Mouse (Mus musculus) cerebellum, adult (tissue): ENCODE results near the gene Itih3.

ENCODE experiments used
- ATAC-seq: cut with Nextera tagmentation; 2 replicates; pipeline ENCODE4 v1.9.2; 2017; ENCODE audit warnings: mild to moderate bottlenecking, moderate library complexity, mixed read lengths; ENCODE audit not compliant: insufficient number of reproducible peaks, low FRiP score, low TSS enrichment

Gene Itih3

DNA sequence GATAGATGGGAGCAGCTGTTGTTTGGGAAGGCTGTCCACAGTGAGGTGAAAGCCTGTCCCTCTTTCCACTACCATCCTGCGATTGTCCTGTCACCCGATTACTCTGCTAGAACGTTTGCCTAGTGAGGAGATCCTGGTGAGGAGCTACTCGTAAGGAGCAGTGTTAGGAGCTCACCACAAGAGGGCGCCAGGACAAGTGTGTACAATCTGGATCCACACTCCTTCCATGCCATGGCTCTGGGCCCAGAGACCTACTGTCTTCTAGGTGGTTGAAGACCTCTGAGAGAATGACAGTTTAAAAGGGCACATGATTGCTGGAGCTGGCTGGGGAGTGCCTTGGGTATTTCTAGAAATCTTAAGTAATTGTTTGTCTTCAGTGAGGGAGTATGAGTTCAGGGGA is 56.5 kb downstream of the Itih3 start:
- ATAC-seq = peak; percentile 45; the same call in 1 of the 2 replicates

GRCm38 (mm10) chr14:30865311-30865710 is 58.2 kb downstream of the Itih3 start:
- no peak for ATAC-seq

- peak; percentile 37; the same call in 1 of the 2 replicates for ATAC-seq
These were observed 61.2 kb downstream of the Itih3 start for GRCm38 (mm10) chr14:30862368-30862767.

GRCm38 (mm10) chr14:30861421-30862125 is 62.0 kb downstream of the Itih3 start:
- peak; percentile 58 for ATAC-seq
